Mouse (Mus musculus) Patski (cell line): Measurements from ENCODE around the gene Cul7. TPM values are rescaled to one million over a fixed set of nuclear protein-coding genes. Genes with fewer than 3 reads are reported as not detected.

Experiments
- ATAC-seq: fragments of 100-300 bp; one replicate; pipeline ENCODE4 v1.8.0; 2021
- CTCF ChIA-PET: fragments of 350-600 bp; sonication (Branson Sonifier 250); formaldehyde crosslinking; loops from one replicate; lab custom pipeline; 2022; ENCODE audit warnings: inconsistent platforms; lab: Charles Lee
- POLR2A ChIA-PET: fragments of 350-600 bp; sonication (Branson Sonifier 250); formaldehyde crosslinking; loops from one replicate; lab custom pipeline; 2022; ENCODE audit warnings: antibody characterized with exemption, inconsistent platforms; lab: Charles Lee
- DNase-seq: peaks from one replicate; pipeline ENCODE4 v3.0.0-alpha.2; 2011; ENCODE audit warnings: low read depth, low spot score
- H3K27me3 ChIP-seq: fragments of 371-371 bp; one replicate; pipeline ENCODE4 v1.5.1; 2021
- CTCF ChIP-seq: fragments of 100-300 bp; IDR thresholded peaks from one replicate; pipeline ENCODE4 v1.5.1; 2021
- in situ Hi-C: fragments of 300-500 bp; cut with MboI; formaldehyde crosslinking; loops from 3 replicates; pipeline ENCODE4 v1.11.1; 2018; ENCODE audit warnings: low pct_unique_long_range_greater_than_20kb, mixed read lengths
- polyA plus RNA-seq: library from polyadenylated mRNA; unstranded; gene quantifications from one replicate; pipeline ENCODE4 v1.2.3, GENCODE M21; 2021

Cul7 gene
- polyA plus RNA-seq, 1 experiment from 2014 or later: 109 TPM

DNA sequence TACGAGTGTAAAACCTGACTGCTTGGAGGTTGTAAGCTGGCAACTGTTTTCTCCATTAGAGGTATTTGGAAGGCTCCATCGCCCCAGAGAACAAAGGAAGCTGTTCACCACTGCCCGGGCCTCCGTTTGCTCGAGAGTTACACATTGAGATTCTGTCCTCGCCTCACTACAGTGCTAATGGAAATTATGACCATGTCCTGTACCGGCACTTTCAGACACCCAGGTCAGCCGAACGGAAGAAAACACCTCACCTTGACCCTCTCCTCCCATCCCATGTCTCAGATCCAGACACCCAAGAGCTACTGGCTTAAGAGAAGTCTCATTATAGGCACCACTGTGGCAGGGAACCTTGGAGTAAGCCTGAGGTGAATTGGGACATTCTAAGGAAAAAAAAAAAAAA lies 63.7 kb downstream of the Cul7 start:
- POLR2A ChIA-PET: interaction anchor here (1.2 to 1.3 kb wide), 5 partner anchors 9 to 69 kb away, joined by 3 to 11 read pairs (median 5); partner anchors contain the start of genes Klhdc3 and Ppp2r5d
- in situ Hi-C loops: loop anchor here (5.0 kb wide), 1 partner anchor 62 kb away; the partner anchor contains the start of gene Cul7

More for the DNA sequence above, 63.7 kb downstream of the Cul7 start:
- ATAC-seq (no peak), DNase-seq (no peak)
- TF ChIP-seq CTCF: no peak
- CTCF ChIA-PET: interaction anchor here (2.1 to 3.2 kb wide), 2 partner anchors 10 to 69 kb away, joined by 7 to 21 read pairs; no protein-coding TSS in a partner anchor
- H3K27me3 ChIP-seq: no peaks in the 10 kb centered on the region

Other genes starting within 250 kb of the Cul7 start
- not detected for gene Crip3, start 221.4 kb upstream of the Cul7 start, polyA plus RNA-seq
- gene Slc22a7, start 211.9 kb upstream of the Cul7 start, polyA plus RNA-seq: not detected
- 0.21 TPM for gene Ttbk1, start 162.7 kb upstream of the Cul7 start, polyA plus RNA-seq
- gene Dnph1, start 153.6 kb upstream of the Cul7 start, polyA plus RNA-seq: 16.9 TPM
- 34.3 TPM for gene Cul9, start 103.9 kb upstream of the Cul7 start, polyA plus RNA-seq
- gene Srf, start 94.2 kb upstream of the Cul7 start, polyA plus RNA-seq: 72.1 TPM
- gene Ptk7, start 20.8 kb upstream of the Cul7 start, polyA plus RNA-seq: 86.6 TPM
- gene Klc4, start 4.3 kb upstream of the Cul7 start, polyA plus RNA-seq: 42.3 TPM
- 124 TPM for gene Mrpl2, start 4.1 kb upstream of the Cul7 start, polyA plus RNA-seq
- 46.4 TPM for gene Rrp36, start 24.0 kb downstream of the Cul7 start, polyA plus RNA-seq
- 150 TPM for gene Mea1, start 28.5 kb downstream of the Cul7 start, polyA plus RNA-seq
- 61.4 TPM for gene Klhdc3, start 30.6 kb downstream of the Cul7 start, polyA plus RNA-seq
- gene Ppp2r5d, start 54.8 kb downstream of the Cul7 start, polyA plus RNA-seq: 87.8 TPM
- 39.9 TPM for gene Pex6, start 61.1 kb downstream of the Cul7 start, polyA plus RNA-seq
- gene Gnmt, start 78.8 kb downstream of the Cul7 start, polyA plus RNA-seq: 0.21 TPM
- gene Cnpy3, start 101.9 kb downstream of the Cul7 start, polyA plus RNA-seq: 110 TPM
- 0.12 TPM for gene Ptcra, start 113.4 kb downstream of the Cul7 start, polyA plus RNA-seq
- gene 2310039H08Rik, start 122.3 kb downstream of the Cul7 start, polyA plus RNA-seq: 24.4 TPM
- gene Rpl7l1, start 132.3 kb downstream of the Cul7 start, polyA plus RNA-seq: 119 TPM
- 16.4 TPM for gene Bicral, start 208.1 kb downstream of the Cul7 start, polyA plus RNA-seq
- gene Tbcc, start 240.3 kb downstream of the Cul7 start, polyA plus RNA-seq: 36.4 TPM